Mouse (Mus musculus): Measurements from ENCODE around the gene Zfp94. TPM values are rescaled to one million over a fixed set of nuclear protein-coding genes. Genes with fewer than 3 reads are reported as not detected.

The Zfp94 gene
- polyA plus RNA-seq, 1 experiment from 2014 or later = 9.0 TPM

- Histone ChIP-seq H3K4me1 (ENCODE audit: control insufficient read depth, insufficient read depth, low read length) (peaks cover 2% of the 10 kb centered on the region; the same call in 1 of the 2 replicates), H3K4me3 (replicated peaks; ENCODE audit: low read length) (peak overlapping the region; percentile 37), H3K9ac (ENCODE audit: low read length) (peak overlapping the region; percentile 51), H3K36me3 (ENCODE audit: control insufficient read depth, insufficient read depth, low read length) (no peaks in the 10 kb centered on the region), H3K27me3 (ENCODE audit: control insufficient read depth, insufficient read depth, low read length) (no peaks in the 10 kb centered on the region), H3K27ac (ENCODE audit: low read length) (no peak overlapping the region), H3K9me3 (replicated peaks; ENCODE audit: control insufficient read depth, low read length) (peaks cover 10% of the 10 kb centered on the region; the same call in 1 of the 2 replicates), H3K4me2 (ENCODE audit: low read depth, low read length) (peak overlapping the region; percentile 56)
- ATAC-seq (ENCODE audit: insufficient read depth, low FRiP score) = peak; percentile 51; the same call in 1 of the 2 replicates
- 8% methylated on average over 13 of the region's 13 CpGs for WGBS
These were observed 9.2 kb upstream of the Zfp94 start for GRCm38 (mm10) chr7:24325675-24326128.

- Histone ChIP-seq H3K27ac (ENCODE audit: low read length) (no peak overlapping the region), H3K27me3 (ENCODE audit: control insufficient read depth, insufficient read depth, low read length) (no peaks in the 10 kb centered on the region), H3K4me2 (ENCODE audit: low read depth, low read length) (peak overlapping the region; percentile 56), H3K9ac (ENCODE audit: low read length) (no peak overlapping the region), H3K9me3 (replicated peaks; ENCODE audit: control insufficient read depth, low read length) (peaks cover 10% of the 10 kb centered on the region; the same call in 1 of the 2 replicates), H3K4me3 (replicated peaks; ENCODE audit: low read length) (no peak overlapping the region; the same call in 1 of the 2 replicates), H3K4me1 (ENCODE audit: control insufficient read depth, insufficient read depth, low read length) (peaks cover 2% of the 10 kb centered on the region; the same call in 1 of the 2 replicates), H3K36me3 (ENCODE audit: control insufficient read depth, insufficient read depth, low read length) (no peaks in the 10 kb centered on the region)
- ATAC-seq (ENCODE audit: insufficient read depth, low FRiP score) = no peak
- 91% methylated on average over 6 of the region's 6 CpGs for WGBS
These were observed 8.7 kb upstream of the Zfp94 start for GRCm38 (mm10) chr7:24325197-24325596.

GRCm38 (mm10) chr7:24322593-24322992 lies 6.1 kb upstream of the Zfp94 start:
- no peak overlapping the region for H3K27ac ChIP-seq (ENCODE audit: low read length)
- no peaks in the 10 kb centered on the region for H3K36me3 ChIP-seq (ENCODE audit: control insufficient read depth, insufficient read depth, low read length)
- WGBS = 74% methylated on average over 4 of the region's 4 CpGs
- no peak overlapping the region for H3K9ac ChIP-seq (ENCODE audit: low read length)
- H3K27me3 ChIP-seq (ENCODE audit: control insufficient read depth, insufficient read depth, low read length) = no peaks in the 10 kb centered on the region
- ATAC-seq (ENCODE audit: insufficient read depth, low FRiP score) = no peak
- H3K4me3 ChIP-seq (replicated peaks; ENCODE audit: low read length) = no peak overlapping the region
- peaks cover 10% of the 10 kb centered on the region; the same call in 1 of the 2 replicates for H3K9me3 ChIP-seq (replicated peaks; ENCODE audit: control insufficient read depth, low read length)
- no peak overlapping the region for H3K4me2 ChIP-seq (ENCODE audit: low read depth, low read length)
- peaks cover 2% of the 10 kb centered on the region; the same call in 1 of the 2 replicates for H3K4me1 ChIP-seq (ENCODE audit: control insufficient read depth, insufficient read depth, low read length)

- Histone ChIP-seq H3K27me3 (ENCODE audit: control insufficient read depth, insufficient read depth, low read length) (no peaks in the 10 kb centered on the region), H3K4me2 (ENCODE audit: low read depth, low read length) (no peak overlapping the region), H3K4me3 (replicated peaks; ENCODE audit: low read length) (no peak overlapping the region), H3K36me3 (ENCODE audit: control insufficient read depth, insufficient read depth, low read length) (no peaks in the 10 kb centered on the region), H3K27ac (ENCODE audit: low read length) (no peak overlapping the region), H3K9ac (ENCODE audit: low read length) (no peak overlapping the region), H3K9me3 (replicated peaks; ENCODE audit: control insufficient read depth, low read length) (peaks cover 2% of the 10 kb centered on the region; the same call in 1 of the 2 replicates), H3K4me1 (ENCODE audit: control insufficient read depth, insufficient read depth, low read length) (peaks cover 4% of the 10 kb centered on the region; the same call in 1 of the 2 replicates)
- 50% methylated on average over 6 of the region's 6 CpGs for WGBS
- no peak for ATAC-seq (ENCODE audit: insufficient read depth, low FRiP score)
These were observed 2.5 kb upstream of the Zfp94 start for GRCm38 (mm10) chr7:24318942-24319341.

GRCm38 (mm10) chr7:24315726-24316566 lies 520 bp downstream of the Zfp94 start:
- no peaks in the 10 kb centered on the region for H3K36me3 ChIP-seq (ENCODE audit: control insufficient read depth, insufficient read depth, low read length)
- peak overlapping the region; percentile 84 for H3K9ac ChIP-seq (ENCODE audit: low read length)
- no peaks in the 10 kb centered on the region for H3K9me3 ChIP-seq (replicated peaks; ENCODE audit: control insufficient read depth, low read length)
- H3K27me3 ChIP-seq (ENCODE audit: control insufficient read depth, insufficient read depth, low read length) = no peaks in the 10 kb centered on the region
- peaks cover 4% of the 10 kb centered on the region; the same call in 1 of the 2 replicates for H3K4me1 ChIP-seq (ENCODE audit: control insufficient read depth, insufficient read depth, low read length)
- no peak; the same call in 1 of the 2 replicates for ATAC-seq (ENCODE audit: insufficient read depth, low FRiP score)
- peak overlapping the region; percentile 67 for H3K27ac ChIP-seq (ENCODE audit: low read length)
- H3K4me2 ChIP-seq (ENCODE audit: low read depth, low read length) = peak overlapping the region; percentile 82
- H3K4me3 ChIP-seq (replicated peaks; ENCODE audit: low read length) = peak overlapping the region; percentile 74
- 22% methylated on average over 29 of the region's 29 CpGs for WGBS

GRCm38 (mm10) chr7:24300771-24301282 lies 15.6 kb downstream of the Zfp94 start, which contains the start of gene Zfp61:
Zfp61 (minus strand) TSS chr7:24301232.
- peaks cover 17% of the 10 kb centered on the region for H3K36me3 ChIP-seq (ENCODE audit: control insufficient read depth, insufficient read depth, low read length)
- peak within 1 kb of the TSS; percentile 64 for H3K9ac ChIP-seq (ENCODE audit: low read length)
- no peaks in the 10 kb centered on the region for H3K9me3 ChIP-seq (replicated peaks; ENCODE audit: control insufficient read depth, low read length)
- 3% methylated on average over 13 of the region's 13 CpGs for WGBS
- H3K4me2 ChIP-seq (ENCODE audit: low read depth, low read length) = peak within 1 kb of the TSS; percentile 87
- peak; percentile 83 for ATAC-seq (ENCODE audit: insufficient read depth, low FRiP score)
- H3K4me1 ChIP-seq (ENCODE audit: control insufficient read depth, insufficient read depth, low read length) = 0 out of 2 replicates have a peak, but pooled peaks cover 8% of the 10 kb centered on the region
- peak within 1 kb of the TSS; percentile 81 for H3K4me3 ChIP-seq (replicated peaks; ENCODE audit: low read length)
- H3K27me3 ChIP-seq (ENCODE audit: control insufficient read depth, insufficient read depth, low read length) = no peaks in the 10 kb centered on the region
- peak within 1 kb of the TSS; percentile 69; the same call in 1 of the 2 replicates for H3K27ac ChIP-seq (ENCODE audit: low read length)

GRCm38 (mm10) chr7:24299823-24300481 lies 16.5 kb downstream of the Zfp94 start:
- Histone ChIP-seq H3K36me3 (ENCODE audit: control insufficient read depth, insufficient read depth, low read length) (peaks cover 24% of the 10 kb centered on the region), H3K27ac (ENCODE audit: low read length) (peak overlapping the region; percentile 69), H3K4me2 (ENCODE audit: low read depth, low read length) (peak overlapping the region; percentile 87), H3K9ac (ENCODE audit: low read length) (peak overlapping the region; percentile 64), H3K4me1 (ENCODE audit: control insufficient read depth, insufficient read depth, low read length) (0 out of 2 replicates have a peak, but pooled peaks cover 8% of the 10 kb centered on the region), H3K4me3 (replicated peaks; ENCODE audit: low read length) (peak overlapping the region; percentile 81), H3K27me3 (ENCODE audit: control insufficient read depth, insufficient read depth, low read length) (no peaks in the 10 kb centered on the region), H3K9me3 (replicated peaks; ENCODE audit: control insufficient read depth, low read length) (no peaks in the 10 kb centered on the region)
- 2% methylated on average over 18 of the region's 18 CpGs for WGBS
- 0 out of 2 replicates have a peak, but pooled peaks have one; percentile 10 for ATAC-seq (ENCODE audit: insufficient read depth, low FRiP score)

- WGBS = under 1% methylated on average over 46 of the region's 47 CpGs
- no peaks in the 10 kb centered on the region for H3K9me3 ChIP-seq (replicated peaks; ENCODE audit: control insufficient read depth, low read length)
- no peaks in the 10 kb centered on the region for H3K27me3 ChIP-seq (ENCODE audit: control insufficient read depth, insufficient read depth, low read length)
- peak overlapping the region; percentile 87 for H3K4me2 ChIP-seq (ENCODE audit: low read depth, low read length)
- 0 out of 2 replicates have a peak, but pooled peaks cover 8% of the 10 kb centered on the region for H3K4me1 ChIP-seq (ENCODE audit: control insufficient read depth, insufficient read depth, low read length)
- H3K9ac ChIP-seq (ENCODE audit: low read length) = peak overlapping the region; percentile 88
- peak overlapping the region; percentile 94 for H3K27ac ChIP-seq (ENCODE audit: low read length)
- peak; percentile 87 for ATAC-seq (ENCODE audit: insufficient read depth, low FRiP score)
- peak overlapping the region; percentile 81 for H3K4me3 ChIP-seq (replicated peaks; ENCODE audit: low read length)
- H3K36me3 ChIP-seq (ENCODE audit: control insufficient read depth, insufficient read depth, low read length) = peaks cover 31% of the 10 kb centered on the region
These were observed 17.3 kb downstream of the Zfp94 start for GRCm38 (mm10) chr7:24298973-24299708.
